Mouse (Mus musculus): ENCODE measurements around the gene Fxyd7.
A peak's percentile ranks its signal among the peaks of the same experiment; 100 is the strongest.

Fxyd7 gene

GRCm38 (mm10) chr7:31050921-31051320, 346 bp downstream of the Fxyd7 start:
- peak; percentile 34 for DNase-seq (ENCODE audit: low read depth, low spot score)

GRCm38 (mm10) chr7:31050487-31050886, 780 bp downstream of the Fxyd7 start:
- DNase-seq (ENCODE audit: low read depth, low spot score): no peak
- H3K36me3 ChIP-seq (ENCODE audit: control insufficient read depth, insufficient read depth, low read length, poor library complexity, severe bottlenecking): no peaks in the 10 kb centered on the region
- H3K27me3 ChIP-seq (ENCODE audit: control insufficient read depth, insufficient read depth, low read length, poor library complexity, severe bottlenecking): no peaks in the 10 kb centered on the region

More at GRCm38 (mm10) chr7:31050921-31051320, 346 bp downstream of the Fxyd7 start:
- Histone ChIP-seq H3K27me3 (ENCODE audit: control insufficient read depth, insufficient read depth, low read length, poor library complexity, severe bottlenecking) (no peaks in the 10 kb centered on the region), H3K36me3 (ENCODE audit: control insufficient read depth, insufficient read depth, low read length, poor library complexity, severe bottlenecking) (no peaks in the 10 kb centered on the region)

- no peaks in the 10 kb centered on the region for H3K36me3 ChIP-seq (ENCODE audit: control insufficient read depth, insufficient read depth, low read length, poor library complexity, severe bottlenecking)
- H3K27me3 ChIP-seq (ENCODE audit: control insufficient read depth, insufficient read depth, low read length, poor library complexity, severe bottlenecking): no peaks in the 10 kb centered on the region
- no peak for DNase-seq (ENCODE audit: low read depth, low spot score)
These were observed 1.4 kb downstream of the Fxyd7 start for GRCm38 (mm10) chr7:31049846-31050281.

GRCm38 (mm10) chr7:31049135-31049845, 2.0 kb downstream of the Fxyd7 start:
- Histone ChIP-seq H3K36me3 (ENCODE audit: control insufficient read depth, insufficient read depth, low read length, poor library complexity, severe bottlenecking) (no peaks in the 10 kb centered on the region), H3K27me3 (ENCODE audit: control insufficient read depth, insufficient read depth, low read length, poor library complexity, severe bottlenecking) (no peaks in the 10 kb centered on the region)
- no peak for DNase-seq (ENCODE audit: low read depth, low spot score)

GRCm38 (mm10) chr7:31042431-31042910, 8.8 kb downstream of the Fxyd7 start, which contains the start of gene Fxyd5:
Fxyd5 (minus strand) TSS chr7:31042481.
- 0 out of 2 replicates have a peak, but pooled peaks cover 2% of the 10 kb centered on the region for H3K36me3 ChIP-seq (ENCODE audit: control insufficient read depth, insufficient read depth, low read length, poor library complexity, severe bottlenecking)
- DNase-seq (ENCODE audit: low read depth, low spot score): no peak
- no peaks in the 10 kb centered on the region for H3K27me3 ChIP-seq (ENCODE audit: control insufficient read depth, insufficient read depth, low read length, poor library complexity, severe bottlenecking)

GRCm38 (mm10) chr7:31041662-31042315, 9.5 kb downstream of the Fxyd7 start:
- peaks cover 2% of the 10 kb centered on the region; the same call in 1 of the 2 replicates for H3K36me3 ChIP-seq (ENCODE audit: control insufficient read depth, insufficient read depth, low read length, poor library complexity, severe bottlenecking)
- H3K27me3 ChIP-seq (ENCODE audit: control insufficient read depth, insufficient read depth, low read length, poor library complexity, severe bottlenecking): no peaks in the 10 kb centered on the region
- DNase-seq (ENCODE audit: low read depth, low spot score): peak; percentile 65

- DNase-seq (ENCODE audit: low read depth, low spot score): no peak
- H3K27me3 ChIP-seq (ENCODE audit: control insufficient read depth, insufficient read depth, low read length, poor library complexity, severe bottlenecking): no peaks in the 10 kb centered on the region
- peaks cover 2% of the 10 kb centered on the region; the same call in 1 of the 2 replicates for H3K36me3 ChIP-seq (ENCODE audit: control insufficient read depth, insufficient read depth, low read length, poor library complexity, severe bottlenecking)
These were observed 10.3 kb downstream of the Fxyd7 start for GRCm38 (mm10) chr7:31041023-31041407.

- peaks cover 2% of the 10 kb centered on the region; the same call in 1 of the 2 replicates for H3K36me3 ChIP-seq (ENCODE audit: control insufficient read depth, insufficient read depth, low read length, poor library complexity, severe bottlenecking)
- no peak for DNase-seq (ENCODE audit: low read depth, low spot score)
- H3K27me3 ChIP-seq (ENCODE audit: control insufficient read depth, insufficient read depth, low read length, poor library complexity, severe bottlenecking): no peaks in the 10 kb centered on the region
These were observed 10.8 kb downstream of the Fxyd7 start for GRCm38 (mm10) chr7:31040281-31041022.

GRCm38 (mm10) chr7:31039011-31039410, 12.3 kb downstream of the Fxyd7 start:
- Histone ChIP-seq H3K36me3 (ENCODE audit: control insufficient read depth, insufficient read depth, low read length, poor library complexity, severe bottlenecking) (peaks cover 2% of the 10 kb centered on the region; the same call in 1 of the 2 replicates), H3K27me3 (ENCODE audit: control insufficient read depth, insufficient read depth, low read length, poor library complexity, severe bottlenecking) (no peaks in the 10 kb centered on the region)
- DNase-seq (ENCODE audit: low read depth, low spot score): no peak

GRCm38 (mm10) chr7:31037675-31038074, 13.6 kb downstream of the Fxyd7 start:
- Histone ChIP-seq H3K36me3 (ENCODE audit: control insufficient read depth, insufficient read depth, low read length, poor library complexity, severe bottlenecking) (peaks cover 2% of the 10 kb centered on the region; the same call in 1 of the 2 replicates), H3K27me3 (ENCODE audit: control insufficient read depth, insufficient read depth, low read length, poor library complexity, severe bottlenecking) (no peaks in the 10 kb centered on the region)
- no peak for DNase-seq (ENCODE audit: low read depth, low spot score)

GRCm38 (mm10) chr7:31036917-31037316, 14.3 kb downstream of the Fxyd7 start:
- Histone ChIP-seq H3K36me3 (ENCODE audit: control insufficient read depth, insufficient read depth, low read length, poor library complexity, severe bottlenecking) (peaks cover 2% of the 10 kb centered on the region; the same call in 1 of the 2 replicates), H3K27me3 (ENCODE audit: control insufficient read depth, insufficient read depth, low read length, poor library complexity, severe bottlenecking) (no peaks in the 10 kb centered on the region)
- peak; percentile 36 for DNase-seq (ENCODE audit: low read depth, low spot score)

- DNase-seq (ENCODE audit: low read depth, low spot score): peak; percentile 49
- H3K27me3 ChIP-seq (ENCODE audit: control insufficient read depth, insufficient read depth, low read length, poor library complexity, severe bottlenecking): no peaks in the 10 kb centered on the region
These were observed 16.0 kb downstream of the Fxyd7 start for GRCm38 (mm10) chr7:31035291-31035690.

GRCm38 (mm10) chr7:31034789-31035188, 16.5 kb downstream of the Fxyd7 start:
- no peaks in the 10 kb centered on the region for H3K27me3 ChIP-seq (ENCODE audit: control insufficient read depth, insufficient read depth, low read length, poor library complexity, severe bottlenecking)
- peak; percentile 54 for DNase-seq (ENCODE audit: low read depth, low spot score)
- peaks cover 2% of the 10 kb centered on the region; the same call in 1 of the 2 replicates for H3K36me3 ChIP-seq (ENCODE audit: control insufficient read depth, insufficient read depth, low read length, poor library complexity, severe bottlenecking)

More at GRCm38 (mm10) chr7:31035291-31035690, 16.0 kb downstream of the Fxyd7 start:
- H3K36me3 ChIP-seq (ENCODE audit: control insufficient read depth, insufficient read depth, low read length, poor library complexity, severe bottlenecking): peaks cover 2% of the 10 kb centered on the region; the same call in 1 of the 2 replicates

- peak; percentile 72 for DNase-seq (ENCODE audit: low read depth, low spot score)
- Histone ChIP-seq H3K27me3 (ENCODE audit: control insufficient read depth, insufficient read depth, low read length, poor library complexity, severe bottlenecking) (no peaks in the 10 kb centered on the region), H3K36me3 (ENCODE audit: control insufficient read depth, insufficient read depth, low read length, poor library complexity, severe bottlenecking) (no peaks in the 10 kb centered on the region; the same call in 1 of the 2 replicates)
These were observed 17.7 kb downstream of the Fxyd7 start for GRCm38 (mm10) chr7:31033409-31034165.
